Mouse (Mus musculus): ENCODE measurements at regions not wholly inside any gene's neighbourhood (a gene's known extent, or its start where the extent isn't known, plus 50 kb on each side); places are given as distances from the start of the nearest gene placed in this dataset.

- ATAC-seq = no peak
These were observed 75.8 kb downstream of the Rnd3 start for GRCm38 (mm10) chr2:51073040-51073594.

GRCm38 (mm10) chr2:51072346-51072885, 76.5 kb downstream of the Rnd3 start:
- ATAC-seq = no peak

GRCm38 (mm10) chr2:51070902-51071301, 78.0 kb downstream of the Rnd3 start:
- no peak for ATAC-seq

GRCm38 (mm10) chr2:51066423-51066831, 82.5 kb downstream of the Rnd3 start:
- no peak for ATAC-seq

GRCm38 (mm10) chr2:51065821-51066220, 83.1 kb downstream of the Rnd3 start:
- no peak for ATAC-seq

- ATAC-seq = no peak
These were observed 84.1 kb downstream of the Rnd3 start for GRCm38 (mm10) chr2:51064821-51065220.

GRCm38 (mm10) chr2:51062049-51062448, 86.9 kb downstream of the Rnd3 start:
- ATAC-seq = no peak

GRCm38 (mm10) chr2:51058158-51058557, 90.8 kb downstream of the Rnd3 start:
- no peak for ATAC-seq

GRCm38 (mm10) chr2:51056141-51056731, 92.7 kb downstream of the Rnd3 start:
- no peak for ATAC-seq

- no peak for ATAC-seq
These were observed 93.6 kb downstream of the Rnd3 start for GRCm38 (mm10) chr2:51055339-51055738.

- no peak for ATAC-seq
These were observed 99.1 kb downstream of the Rnd3 start for GRCm38 (mm10) chr2:51049834-51050170.

GRCm38 (mm10) chr2:51049101-51049833, 99.6 kb downstream of the Rnd3 start:
- ATAC-seq = no peak

- ATAC-seq = no peak
These were observed 101.4 kb downstream of the Rnd3 start for GRCm38 (mm10) chr2:51047520-51047919.

- ATAC-seq = no peak
These were observed 103.3 kb downstream of the Rnd3 start for GRCm38 (mm10) chr2:51045626-51046025.

GRCm38 (mm10) chr2:51041101-51041500, 107.8 kb downstream of the Rnd3 start:
- ATAC-seq = no peak

- no peak for ATAC-seq
These were observed 110.2 kb downstream of the Rnd3 start for GRCm38 (mm10) chr2:51038685-51039084.

GRCm38 (mm10) chr2:51036995-51037394, 111.9 kb downstream of the Rnd3 start:
- ATAC-seq = no peak

GRCm38 (mm10) chr2:51036190-51036755, 112.6 kb downstream of the Rnd3 start:
- ATAC-seq = no peak

- ATAC-seq = no peak
These were observed 115.0 kb downstream of the Rnd3 start for GRCm38 (mm10) chr2:51033881-51034280.

- ATAC-seq = no peak
These were observed 126.4 kb downstream of the Rnd3 start for GRCm38 (mm10) chr2:51022479-51022878.

GRCm38 (mm10) chr2:51016129-51016402, 132.8 kb downstream of the Rnd3 start:
- ATAC-seq = no peak

GRCm38 (mm10) chr2:51015360-51016128, 133.4 kb downstream of the Rnd3 start:
- no peak for ATAC-seq

- no peak for ATAC-seq
These were observed 134.7 kb downstream of the Rnd3 start for GRCm38 (mm10) chr2:51014232-51014631.
